Mouse (Mus musculus) R1 (cell line): ENCODE measurements around the gene Cerkl.

Experiments
- DNase-seq: peaks from one replicate; pipeline ENCODE4 v3.0.0-alpha.2; 2018; ENCODE audit warnings: low read depth, low spot score

Gene Cerkl

DNA sequence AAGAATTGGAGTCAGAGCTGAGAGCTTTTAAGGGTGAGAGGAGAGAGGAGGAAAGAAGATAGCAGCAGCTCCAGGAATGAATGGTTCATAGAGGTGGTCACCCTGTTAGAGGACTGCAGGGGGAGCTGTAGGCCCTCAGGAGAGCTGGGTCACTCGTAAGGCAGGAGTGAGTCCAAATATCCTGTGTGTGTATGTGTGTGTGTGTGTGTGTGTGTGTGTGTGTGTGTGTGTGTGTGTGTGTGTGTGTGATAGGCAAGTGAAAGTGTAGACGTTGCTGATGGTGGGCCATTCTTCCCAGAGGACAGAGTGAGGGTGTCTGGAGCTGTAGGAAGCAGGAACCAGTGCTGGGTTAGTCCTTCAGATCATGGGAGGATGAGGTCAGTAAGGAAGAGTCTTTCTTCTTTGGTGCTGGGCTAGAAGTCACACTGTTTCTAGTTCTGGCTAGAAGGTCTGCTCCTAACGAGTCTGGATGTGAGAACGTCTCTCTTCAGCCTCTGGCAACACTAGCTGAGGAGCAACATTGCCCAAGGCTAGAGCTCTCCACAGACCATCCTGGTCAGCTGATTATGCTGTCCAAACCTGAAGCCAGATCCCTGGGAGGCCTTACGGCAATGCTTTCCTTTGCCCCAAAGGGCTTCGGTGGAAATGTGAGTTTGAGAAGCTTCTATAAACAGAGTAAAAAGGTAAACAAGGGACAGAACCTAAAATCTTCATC is 83.9 kb downstream of the Cerkl start:
- peak; percentile 49 for DNase-seq

DNA sequence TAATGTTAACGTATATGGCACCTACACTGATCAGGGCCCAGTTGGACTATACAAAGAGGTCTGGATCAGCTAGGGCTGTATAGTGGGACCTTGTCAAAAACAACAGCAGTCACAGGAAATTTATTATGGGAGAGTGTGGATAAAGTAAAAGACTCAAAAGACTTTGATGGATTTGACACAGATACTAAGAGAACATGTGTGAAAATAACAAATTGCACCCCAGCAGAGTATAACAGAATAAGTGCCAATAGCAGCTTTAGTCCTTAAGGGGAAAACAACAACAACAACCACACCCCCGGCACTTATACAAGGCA is 84.5 kb downstream of the Cerkl start:
- no peak for DNase-seq

- no peak for DNase-seq
Measured at GRCm38 (mm10) chr2:79371326-79372153, 85.0 kb downstream of the Cerkl start.

DNA sequence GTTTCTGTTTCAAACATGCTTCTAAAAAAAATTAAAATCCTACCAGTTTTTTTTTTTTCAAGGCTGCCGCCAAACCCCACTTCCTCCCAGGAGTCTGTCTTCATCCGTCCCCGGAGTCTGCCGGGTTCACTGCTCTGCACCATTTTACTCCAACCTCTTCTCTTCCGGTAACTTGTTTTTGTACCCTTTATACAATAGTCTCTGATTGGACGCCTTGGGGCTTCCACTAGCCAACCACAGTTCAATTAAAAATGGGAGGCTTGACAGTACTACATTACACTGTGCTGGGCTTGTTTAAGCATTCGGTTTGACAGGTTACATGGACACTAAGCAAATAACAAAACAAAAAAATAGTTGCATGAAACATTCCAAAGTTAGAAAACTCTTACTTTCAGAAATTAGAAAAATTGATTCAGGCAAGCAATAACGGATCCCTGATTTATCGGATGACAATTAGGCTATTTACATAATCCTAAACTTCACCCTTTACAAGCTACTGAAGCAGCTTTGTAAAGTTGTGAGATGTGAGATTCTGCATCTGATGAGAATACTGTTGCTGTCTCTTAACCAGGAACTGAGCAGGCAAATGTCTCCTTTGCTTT is 85.8 kb downstream of the Cerkl start:
- peak; percentile 25 for DNase-seq

DNA sequence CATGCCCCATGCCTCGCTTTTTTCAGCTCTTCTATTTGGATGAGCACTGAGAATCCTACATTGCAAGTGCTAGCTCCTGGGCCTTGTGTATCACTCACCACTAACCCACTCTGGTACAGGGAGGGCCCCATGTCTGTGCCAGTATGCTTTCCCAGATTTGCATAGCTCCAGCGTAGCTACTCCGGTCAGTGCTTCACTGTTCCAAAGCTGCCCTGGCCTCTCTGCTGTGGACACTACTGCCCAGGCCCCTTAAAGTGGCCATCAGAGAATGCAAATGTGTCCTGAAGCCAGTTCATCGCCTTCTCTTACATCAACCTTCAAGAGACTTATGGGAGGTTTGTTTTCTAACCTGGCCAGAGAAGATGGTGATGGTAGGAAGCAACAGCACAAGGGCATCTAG is 86.7 kb downstream of the Cerkl start:
- DNase-seq: no peak

DNA sequence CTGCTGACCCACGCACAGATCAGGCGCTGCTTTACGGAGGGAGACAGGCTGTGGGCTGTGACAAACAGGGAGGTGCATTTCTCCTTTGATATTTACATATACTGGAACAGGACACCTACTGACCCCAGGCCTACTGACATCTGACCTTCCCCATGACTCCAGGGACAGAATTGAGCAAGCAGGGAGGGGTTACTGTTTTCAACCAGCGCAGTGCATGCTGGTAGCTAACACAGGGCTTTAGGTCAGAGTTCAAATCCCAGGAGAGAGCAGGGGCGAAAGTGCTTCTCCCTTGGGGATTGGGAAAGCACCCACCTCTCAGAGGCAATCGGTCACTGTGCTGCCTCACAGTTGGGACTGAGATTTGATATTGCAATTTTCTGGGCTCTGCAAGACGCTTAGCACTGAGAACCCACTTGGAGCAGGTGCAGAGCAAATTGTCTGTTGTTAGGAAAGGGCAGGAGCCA is 87.5 kb downstream of the Cerkl start:
- peak; percentile 28 for DNase-seq

- DNase-seq: no peak
Measured at GRCm38 (mm10) chr2:79368661-79369060, 87.9 kb downstream of the Cerkl start.

- DNase-seq: peak; percentile 62
Measured at GRCm38 (mm10) chr2:79367451-79368450, 88.8 kb downstream of the Cerkl start.

- DNase-seq: no peak
Measured at GRCm38 (mm10) chr2:79363920-79364319, 92.7 kb downstream of the Cerkl start.

DNA sequence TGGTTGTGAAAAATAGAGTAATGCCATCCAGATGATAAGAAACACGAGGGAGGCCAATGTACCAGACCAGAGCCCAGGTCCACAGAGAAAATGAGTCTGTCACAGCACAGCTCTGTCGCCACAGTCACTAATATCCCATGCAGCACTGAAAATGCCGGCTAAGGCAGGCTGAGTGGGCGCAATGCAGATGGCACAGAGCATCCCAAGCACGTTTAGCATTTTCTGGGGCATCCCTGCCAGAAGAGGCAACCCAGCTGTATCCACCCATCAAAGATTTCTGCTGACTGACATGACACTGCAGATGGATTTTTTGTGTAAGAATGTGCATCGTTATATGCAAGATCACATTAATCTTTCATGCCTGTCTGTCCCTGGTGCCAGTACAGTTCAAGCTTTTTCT is 94.6 kb downstream of the Cerkl start:
- DNase-seq: no peak

- no peak for DNase-seq
Measured at GRCm38 (mm10) chr2:79357835-79358234, 98.8 kb downstream of the Cerkl start.

DNA sequence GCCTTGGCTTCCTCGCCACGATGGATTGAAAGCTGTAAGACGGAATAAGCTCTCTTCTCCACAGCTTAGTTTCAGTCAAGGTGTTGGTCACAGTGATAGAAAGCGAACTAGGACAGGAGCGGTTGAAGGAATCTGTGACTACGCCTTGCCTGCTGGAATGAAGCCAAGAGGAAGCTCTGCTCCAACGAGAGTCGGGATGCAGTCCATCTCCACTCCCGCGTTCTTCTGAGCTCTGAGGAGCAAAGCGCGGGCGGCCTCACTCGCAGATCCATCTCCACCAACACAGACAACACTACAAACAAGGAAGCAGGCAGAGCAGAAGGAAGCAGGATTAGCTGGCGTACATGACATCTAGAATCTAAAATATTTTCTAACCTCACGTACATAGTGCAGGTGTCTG is 101.8 kb downstream of the Cerkl start:
- peak; percentile 35 for DNase-seq

DNA sequence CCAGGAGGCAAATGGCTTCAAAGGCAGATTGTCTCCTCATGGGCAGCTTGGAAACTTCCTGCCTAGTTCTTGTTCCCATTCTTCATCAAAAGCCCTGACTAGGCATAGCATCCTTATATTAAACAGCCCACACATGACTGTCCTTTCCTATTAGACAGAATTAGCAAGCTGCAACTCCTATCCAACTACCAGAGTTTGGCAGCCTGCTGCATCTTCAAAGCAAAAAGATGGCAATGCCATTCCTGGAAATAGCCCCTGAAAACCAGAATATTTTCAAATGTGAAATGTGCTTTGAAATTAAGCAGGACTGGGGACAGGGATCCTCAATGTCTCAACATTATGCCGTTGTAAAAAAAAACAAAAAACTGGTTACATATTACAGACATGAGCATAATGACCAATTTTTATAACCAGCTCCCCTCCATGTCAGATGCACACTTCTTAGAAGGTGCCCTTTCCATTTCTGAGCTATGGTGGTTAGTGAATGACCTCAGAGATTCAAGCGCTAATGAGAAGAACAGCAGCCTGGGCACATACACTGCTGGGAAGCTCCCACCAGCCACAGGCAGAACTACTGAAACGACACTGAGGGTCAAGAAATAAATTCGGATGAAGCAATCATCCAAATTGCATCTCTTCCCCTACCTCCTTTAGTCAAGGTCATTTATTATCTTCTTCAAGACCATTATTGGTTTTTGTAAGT is 104.3 kb downstream of the Cerkl start:
- no peak for DNase-seq

DNA sequence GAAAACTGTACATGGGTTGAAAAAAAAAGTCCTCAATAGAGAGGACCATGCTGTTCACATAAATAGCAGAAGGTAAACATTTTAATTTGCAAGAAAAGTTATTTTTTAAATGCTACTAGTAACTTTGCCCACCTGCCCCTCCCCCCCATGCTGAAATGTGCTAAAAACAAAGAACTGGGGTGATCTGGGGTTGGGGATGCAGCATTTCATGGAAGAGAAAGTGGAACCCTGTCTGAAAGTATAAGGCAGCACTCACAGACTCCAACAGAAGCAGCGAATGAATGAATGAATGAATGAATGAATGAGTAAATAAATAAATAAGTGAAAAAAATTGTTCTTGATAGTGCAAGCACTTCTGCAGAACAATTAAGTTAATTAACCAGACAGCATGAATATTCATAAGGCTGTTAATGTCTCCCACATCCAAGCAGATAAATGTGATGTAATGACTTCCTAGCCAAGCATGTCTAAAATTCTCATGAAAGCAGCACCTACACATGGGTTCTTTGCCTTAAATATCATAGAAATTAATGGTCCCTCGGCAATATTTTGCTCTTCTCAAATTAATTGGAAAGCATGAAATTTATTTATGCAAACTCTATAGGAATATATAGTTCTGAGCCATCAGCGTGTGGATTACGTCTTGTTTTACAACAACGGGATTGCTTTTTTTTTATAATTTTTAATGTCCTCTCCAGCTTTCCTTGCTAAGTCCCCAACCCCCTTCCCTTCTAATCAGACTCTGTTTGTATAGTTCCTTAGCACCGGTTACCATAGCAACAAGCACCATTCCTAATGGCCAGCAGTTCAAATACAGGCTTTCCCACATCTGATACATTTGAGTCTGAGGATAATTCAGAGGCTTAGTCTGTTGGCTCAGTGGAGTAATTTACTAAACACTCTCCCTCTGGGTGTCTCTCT is 105.1 kb downstream of the Cerkl start:
- peak; percentile 49 for DNase-seq

DNA sequence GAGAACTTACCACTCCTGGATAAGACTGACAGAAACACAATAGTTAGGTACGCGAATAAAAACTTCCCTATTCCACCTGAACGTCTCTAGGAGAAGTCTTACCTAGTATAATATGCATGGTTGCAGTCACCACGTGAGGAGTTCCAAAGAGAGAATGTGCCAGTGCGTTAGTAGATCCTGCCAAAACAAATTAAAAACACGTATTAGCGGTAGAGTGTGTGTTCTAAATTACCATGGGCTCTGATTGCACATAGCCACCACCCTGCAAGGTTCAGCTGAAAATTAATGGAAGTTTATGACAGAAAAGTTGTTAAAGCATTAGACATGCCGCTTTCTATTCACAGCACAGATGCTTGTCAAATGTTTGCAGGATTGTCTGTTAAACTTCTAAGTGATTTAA is 113.5 kb downstream of the Cerkl start:
- no peak for DNase-seq

DNA sequence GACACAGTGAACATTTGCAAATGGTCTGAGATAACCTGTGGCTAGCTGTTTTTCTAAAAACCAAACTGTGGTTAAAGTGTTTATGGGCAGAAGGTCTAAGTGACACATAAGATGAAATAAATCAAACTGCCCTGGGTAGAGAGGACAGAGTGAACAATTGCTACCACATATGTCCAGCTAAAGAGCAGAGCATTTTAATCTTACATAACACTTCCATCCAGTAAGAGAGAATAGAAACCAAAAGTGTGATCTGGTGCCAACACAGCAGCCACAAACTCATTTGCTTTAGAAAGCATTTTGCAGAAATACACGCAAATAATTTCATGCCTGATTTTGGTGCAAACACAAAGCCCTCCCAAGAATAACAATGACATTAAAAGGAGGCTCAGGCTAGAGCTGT is 117.6 kb downstream of the Cerkl start:
- DNase-seq: no peak

GRCm38 (mm10) chr2:79336141-79336540 is 120.4 kb downstream of the Cerkl start:
- no peak for DNase-seq

DNA sequence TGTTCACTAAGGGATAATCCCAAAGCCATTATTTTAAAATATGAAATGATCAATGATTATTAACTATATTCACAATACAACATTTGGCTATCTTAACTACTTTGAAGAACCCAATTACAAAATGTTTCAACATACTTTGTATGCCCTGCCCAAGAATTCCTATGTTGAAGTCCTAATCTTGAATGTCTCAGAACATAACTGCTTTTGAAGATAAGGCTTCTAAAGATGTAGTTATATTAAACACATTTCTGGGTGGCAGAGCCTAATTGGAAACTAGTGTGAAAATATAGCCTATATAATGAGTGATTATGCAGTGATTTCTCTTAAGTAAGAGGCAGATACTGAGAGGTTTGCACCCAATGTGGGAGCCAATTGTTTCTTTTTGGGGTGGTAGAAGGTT is 121.9 kb downstream of the Cerkl start:
- no peak for DNase-seq

GRCm38 (mm10) chr2:79328079-79328478 is 128.5 kb downstream of the Cerkl start:
- no peak for DNase-seq
